In genomic region chr6:141374469-141375057, GRCm38 (mm10) we compare ENCODE assay signal across 11 mouse cellular contexts.
DNase-seq lines count a peak whose midpoint lies in the region; ATAC-seq and TF ChIP-seq lines count a peak whose summit lies in the region.
"Had no signal": no experiment of that assay in that cellular context is flagged by ENCODE, and none has a peak within 500 bp of the region (broad histone marks: within the 10 kb centered on the region; RNA-seq: fewer than 3 reads in every experiment).

No protein-coding gene starts in this region.

- no peak for TF ChIP-seq CTCF in gastrocnemius, adult 2 months (IDR thresholded peaks at IDR 0.05)
- TF ChIP-seq CTCF in kidney, postnatal 0 days (IDR thresholded peaks at IDR 0.05; ENCODE audit: low read depth): no peak
- TF ChIP-seq CTCF in cerebellum, adult 2 months (IDR thresholded peaks at IDR 0.05; ENCODE audit: borderline replicate concordance, insufficient read depth, low read depth, low read length): no peak

- no peak overlapping the region for H3K9ac ChIP-seq in kidney, postnatal 0 days (ENCODE audit: low read depth, low read length)
- H3K9ac ChIP-seq: hindbrain, embryonic 13.5 days; limb, embryonic 13.5 days had no signal

- H3K27ac ChIP-seq in gastrocnemius, adult 2 months: no peak overlapping the region
- H3K27ac ChIP-seq in kidney, postnatal 0 days: no peak overlapping the region
- H3K27ac ChIP-seq in cerebellum, adult 2 months (ENCODE audit: insufficient read depth, low read length): no peak overlapping the region
- H3K27ac ChIP-seq: hindbrain, embryonic 13.5 days; limb, embryonic 13.5 days had no signal

- H3K27me3 ChIP-seq in kidney, postnatal 0 days (ENCODE audit: insufficient read depth, low read length): no peaks in the 10 kb centered on the region
- H3K27me3 ChIP-seq in cerebellum, adult 2 months (ENCODE audit: control insufficient read depth, insufficient read depth, low read length): no peaks in the 10 kb centered on the region
- H3K27me3 ChIP-seq: hindbrain, embryonic 13.5 days; limb, embryonic 13.5 days had no signal

- no peaks in the 10 kb centered on the region for H3K36me3 ChIP-seq in kidney, postnatal 0 days (ENCODE audit: insufficient read depth, low read length)
- H3K36me3 ChIP-seq: hindbrain, embryonic 13.5 days; limb, embryonic 13.5 days had no signal

- intact Hi-C loops in gastrocnemius, adult 2 months (cut with DNase I): no loop called here

- H3K9me3 ChIP-seq in kidney, postnatal 0 days (replicated peaks; ENCODE audit: low read length): no peaks in the 10 kb centered on the region
- H3K9me3 ChIP-seq: hindbrain, embryonic 13.5 days; limb, embryonic 13.5 days had no signal

- no peaks in the 10 kb centered on the region for H3K4me1 ChIP-seq in kidney, postnatal 0 days (replicated peaks; ENCODE audit: insufficient read depth, low read length)
- peaks cover 8% of the 10 kb centered on the region; the same call in 1 of the 2 replicates for H3K4me1 ChIP-seq in cerebellum, adult 2 months (ENCODE audit: control insufficient read depth, insufficient read depth, low read length)
- H3K4me1 ChIP-seq: hindbrain, embryonic 13.5 days had no signal

- H3K4me2 ChIP-seq in kidney, postnatal 0 days (ENCODE audit: low read length): no peak overlapping the region
- H3K4me2 ChIP-seq: hindbrain, embryonic 13.5 days; limb, embryonic 13.5 days had no signal

- H3K4me3 ChIP-seq in gastrocnemius, adult 2 months: no peak overlapping the region
- H3K4me3 ChIP-seq in kidney, postnatal 0 days (replicated peaks; ENCODE audit: low read depth, low read length): no peak overlapping the region
- H3K4me3 ChIP-seq in cerebellum, adult 2 months (replicated peaks; ENCODE audit: insufficient read depth, low read depth, low read length): no peak overlapping the region
- H3K4me3 ChIP-seq: hindbrain, embryonic 13.5 days; limb, embryonic 13.5 days had no signal

- peak; percentile 13 for DNase-seq in gastrocnemius, postnatal 25 days
- DNase-seq in gastrocnemius, adult 2 months: no peak
- DNase-seq in kidney, postnatal 0 days (ENCODE audit: low spot score): peak; percentile 27
- DNase-seq in kidney, postnatal 10 days: no peak
- DNase-seq in Muller cell, postnatal 12 days (ENCODE audit: inconsistent ontology term): peak; percentile 62
- peak; percentile 35 to 75 for DNase-seq in cerebellum, adult 2 months
- no peak for DNase-seq in embryo, embryonic 11 days
- DNase-seq: right cerebral cortex, postnatal 4 days had no signal

- 46% methylated on average over 2 of the region's 2 CpGs for WGBS in kidney, postnatal 0 days
- WGBS in cerebellum, adult 2 months: 4% methylated on average over 2 of the region's 2 CpGs

- no peak for TF ChIP-seq POLR2A in cerebellum, adult 2 months (IDR thresholded peaks at IDR 0.05; ENCODE audit: borderline replicate concordance, insufficient read depth, low read length)

- no peak for ATAC-seq in kidney, postnatal 0 days (replicated peaks; ENCODE audit: low FRiP score, low read depth)
- no peak for ATAC-seq in inflammation-experienced regulatory T-cells, adult 6 months

Comparison
In these comparisons a context has a peak if more than half of its experiments do, and no peak if none do; other contexts are left out.
1. DNase-seq: peak in gastrocnemius, postnatal 25 days (single experiment), kidney, postnatal 0 days (single experiment), Muller cell, postnatal 12 days (single experiment) and cerebellum, adult 2 months (2 of 2); none in gastrocnemius, adult 2 months (single experiment), kidney, postnatal 10 days (single experiment) and embryo, embryonic 11 days (single experiment).